Mouse (Mus musculus): ENCODE measurements around the gene Dera. TPM values are rescaled to one million over a fixed set of nuclear protein-coding genes. Genes with fewer than 3 reads are reported as not detected.

Gene Dera
- polyA plus RNA-seq, 1 experiment from 2014 or later = 12.9 TPM

DNA sequence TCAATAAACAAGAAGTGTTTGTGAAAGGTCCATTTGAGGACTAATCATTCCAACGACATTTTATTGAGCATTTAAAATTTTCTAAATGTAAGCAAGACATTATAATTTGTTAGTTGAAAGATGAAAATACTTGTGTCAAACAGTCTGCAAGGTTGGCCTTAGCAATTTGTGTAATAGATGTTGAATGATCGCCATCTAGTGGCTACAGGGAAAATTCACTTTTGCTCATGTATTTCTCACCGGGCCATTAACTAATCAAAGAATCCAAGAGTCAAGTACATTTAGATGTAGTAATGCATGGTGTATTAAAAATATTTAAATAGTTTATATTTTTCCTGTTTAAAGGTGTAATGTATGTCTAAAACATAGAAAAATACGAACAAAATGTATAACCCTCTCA, 30.4 kb upstream of the Dera start:
- Histone ChIP-seq H3K4me2 (replicated peaks) (no peak overlapping the region), H3K4me3 (replicated peaks; ENCODE audit: low read length) (no peak overlapping the region), H3K9me3 (ENCODE audit: control insufficient read depth, low read length) (no peaks in the 10 kb centered on the region), H3K4me1 (replicated peaks; ENCODE audit: control insufficient read depth, insufficient read depth, low read length) (no peaks in the 10 kb centered on the region), H3K36me3 (replicated peaks; ENCODE audit: control insufficient read depth, insufficient read depth) (no peaks in the 10 kb centered on the region), H3K9ac (no peak overlapping the region), H3K27ac (no peak overlapping the region), H3K27me3 (ENCODE audit: control insufficient read depth, insufficient read depth, low read length) (no peaks in the 10 kb centered on the region)
- peak; percentile 51; the same call in 1 of the 2 replicates for ATAC-seq (ENCODE audit: low FRiP score)
- WGBS = 8% methylated on average over 4 of the region's 4 CpGs
- peak; percentile 90 for DNase-seq (ENCODE audit: low spot score)

GRCm38 (mm10) chr6:137734460-137734845, 19.9 kb upstream of the Dera start:
- Histone ChIP-seq H3K9ac (peak overlapping the region; percentile 78), H3K27me3 (ENCODE audit: control insufficient read depth, insufficient read depth, low read length) (no peaks in the 10 kb centered on the region), H3K9me3 (ENCODE audit: control insufficient read depth, low read length) (no peaks in the 10 kb centered on the region), H3K4me1 (replicated peaks; ENCODE audit: control insufficient read depth, insufficient read depth, low read length) (peaks cover 12% of the 10 kb centered on the region), H3K4me2 (replicated peaks) (peak overlapping the region; percentile 91), H3K27ac (peak overlapping the region; percentile 89), H3K36me3 (replicated peaks; ENCODE audit: control insufficient read depth, insufficient read depth) (peaks cover 8% of the 10 kb centered on the region; the same call in 1 of the 2 replicates), H3K4me3 (replicated peaks; ENCODE audit: low read length) (peak overlapping the region; percentile 85)
- ATAC-seq (ENCODE audit: low FRiP score) (peak; percentile 25; the same call in 1 of the 2 replicates), DNase-seq (ENCODE audit: low spot score) (no peak)
- WGBS = 6% methylated on average over 7 of the region's 7 CpGs

DNA sequence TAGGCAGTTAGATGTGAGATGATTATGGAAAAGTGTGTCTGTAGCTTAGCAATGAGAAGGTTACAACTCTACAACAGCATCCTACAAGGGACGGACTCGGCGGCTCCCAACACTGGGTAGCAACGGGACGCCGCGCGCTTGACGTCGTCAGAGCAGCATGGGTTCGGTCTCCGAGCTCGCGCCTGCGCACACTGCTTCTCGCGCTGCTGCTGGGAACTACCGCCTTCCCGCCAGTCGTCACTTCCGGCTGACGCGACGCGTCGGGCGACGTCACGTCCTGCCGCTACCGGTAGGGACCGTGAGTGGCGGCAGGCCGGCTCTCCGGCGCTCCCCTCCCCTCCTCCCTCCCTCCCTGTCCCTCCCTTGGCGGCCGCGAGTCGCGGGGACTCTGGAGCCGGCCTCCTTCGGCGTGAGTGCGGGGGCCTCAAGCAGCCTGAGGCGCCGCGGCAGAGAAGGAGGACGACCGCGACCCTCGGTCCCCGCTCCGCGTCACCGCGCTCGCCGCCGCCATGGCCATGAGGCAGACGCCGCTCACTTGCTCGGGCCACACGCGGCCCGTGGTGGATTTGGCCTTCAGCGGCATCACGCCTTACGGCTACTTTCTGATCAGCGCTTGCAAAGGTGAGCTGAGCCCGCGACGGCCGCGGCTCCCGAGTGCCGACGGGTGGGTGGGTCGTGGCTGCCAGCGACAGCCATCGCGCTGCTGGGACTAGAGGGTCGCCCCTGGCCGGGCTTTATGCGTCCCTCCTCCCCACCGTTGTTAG, 19.3 kb upstream of the Dera start, which contains the start of gene Strap:
Gene Strap, plus strand, starts transcription at position 233 of the 764 bp plus-strand sequence.
- ATAC-seq (ENCODE audit: low FRiP score) (peak; percentile 99), DNase-seq (ENCODE audit: low spot score) (peak; percentile 100)
- Histone ChIP-seq H3K36me3 (replicated peaks; ENCODE audit: control insufficient read depth, insufficient read depth) (peaks cover 14% of the 10 kb centered on the region), H3K27me3 (ENCODE audit: control insufficient read depth, insufficient read depth, low read length) (no peaks in the 10 kb centered on the region), H3K27ac (peak within 1 kb of the TSS; percentile 89), H3K9me3 (ENCODE audit: control insufficient read depth, low read length) (no peaks in the 10 kb centered on the region), H3K9ac (peak within 1 kb of the TSS; percentile 78), H3K4me2 (replicated peaks) (peak within 1 kb of the TSS; percentile 91), H3K4me1 (replicated peaks; ENCODE audit: control insufficient read depth, insufficient read depth, low read length) (peaks cover 12% of the 10 kb centered on the region), H3K4me3 (replicated peaks; ENCODE audit: low read length) (peak within 1 kb of the TSS; percentile 85)
- under 1% methylated on average over 79 of the region's 86 CpGs for WGBS

GRCm38 (mm10) chr6:137735671-137736238, 18.6 kb upstream of the Dera start:
- H3K36me3 ChIP-seq (replicated peaks; ENCODE audit: control insufficient read depth, insufficient read depth) = peaks cover 21% of the 10 kb centered on the region
- no peaks in the 10 kb centered on the region for H3K9me3 ChIP-seq (ENCODE audit: control insufficient read depth, low read length)
- peak overlapping the region; percentile 89 for H3K27ac ChIP-seq
- peak overlapping the region; percentile 78 for H3K9ac ChIP-seq
- peak overlapping the region; percentile 75 for H3K4me2 ChIP-seq (replicated peaks)
- no peaks in the 10 kb centered on the region for H3K27me3 ChIP-seq (ENCODE audit: control insufficient read depth, insufficient read depth, low read length)
- 9% methylated on average over 17 of the region's 17 CpGs for WGBS
- H3K4me3 ChIP-seq (replicated peaks; ENCODE audit: low read length) = peak overlapping the region; percentile 85
- ATAC-seq (ENCODE audit: low FRiP score) (no peak), DNase-seq (ENCODE audit: low spot score) (no peak)
- H3K4me1 ChIP-seq (replicated peaks; ENCODE audit: control insufficient read depth, insufficient read depth, low read length) = peaks cover 12% of the 10 kb centered on the region

DNA sequence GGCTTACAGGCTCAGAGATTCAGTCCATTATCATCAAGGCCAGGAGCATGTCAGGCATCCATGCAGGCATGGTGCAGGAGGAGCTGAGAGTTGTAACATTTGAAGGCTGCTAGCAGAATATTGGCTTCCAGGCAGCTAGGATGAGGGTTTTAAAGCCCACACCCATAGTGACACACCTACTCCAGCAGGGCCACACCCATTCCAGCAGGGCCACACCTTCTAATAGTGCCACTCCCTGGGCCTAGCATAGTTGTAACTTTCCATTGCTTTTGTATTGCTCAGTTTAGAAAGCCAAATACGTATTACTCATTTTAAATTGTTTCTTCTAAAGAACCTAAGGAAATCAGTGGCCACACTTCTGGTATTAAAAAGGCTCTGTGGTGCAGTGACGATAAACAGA, 13.4 kb upstream of the Dera start:
- DNase-seq (ENCODE audit: low spot score) (no peak), ATAC-seq (ENCODE audit: low FRiP score) (no peak)
- Histone ChIP-seq H3K4me1 (replicated peaks; ENCODE audit: control insufficient read depth, insufficient read depth, low read length) (peaks cover 6% of the 10 kb centered on the region), H3K27me3 (ENCODE audit: control insufficient read depth, insufficient read depth, low read length) (no peaks in the 10 kb centered on the region), H3K9ac (no peak overlapping the region), H3K36me3 (replicated peaks; ENCODE audit: control insufficient read depth, insufficient read depth) (peaks cover 71% of the 10 kb centered on the region), H3K9me3 (ENCODE audit: control insufficient read depth, low read length) (no peaks in the 10 kb centered on the region), H3K4me3 (replicated peaks; ENCODE audit: low read length) (no peak overlapping the region), H3K4me2 (replicated peaks) (no peak overlapping the region), H3K27ac (no peak overlapping the region)
- 97% methylated on average over 2 of the region's 2 CpGs for WGBS

- Histone ChIP-seq H3K36me3 (replicated peaks; ENCODE audit: control insufficient read depth, insufficient read depth) (peaks cover 95% of the 10 kb centered on the region), H3K4me1 (replicated peaks; ENCODE audit: control insufficient read depth, insufficient read depth, low read length) (no peaks in the 10 kb centered on the region), H3K27ac (no peak overlapping the region), H3K4me2 (replicated peaks) (no peak overlapping the region), H3K9ac (no peak overlapping the region), H3K27me3 (ENCODE audit: control insufficient read depth, insufficient read depth, low read length) (no peaks in the 10 kb centered on the region), H3K9me3 (ENCODE audit: control insufficient read depth, low read length) (no peaks in the 10 kb centered on the region), H3K4me3 (replicated peaks; ENCODE audit: low read length) (no peak overlapping the region)
- DNase-seq (ENCODE audit: low spot score) (no peak), ATAC-seq (ENCODE audit: low FRiP score) (no peak)
- 94% methylated on average over 4 of the region's 4 CpGs for WGBS
These were observed 9.6 kb upstream of the Dera start for GRCm38 (mm10) chr6:137744700-137745099.

GRCm38 (mm10) chr6:137747174-137747928, 7.0 kb upstream of the Dera start:
- no peak overlapping the region for H3K27ac ChIP-seq
- no peak overlapping the region for H3K4me2 ChIP-seq (replicated peaks)
- H3K4me3 ChIP-seq (replicated peaks; ENCODE audit: low read length) = no peak overlapping the region
- ATAC-seq (ENCODE audit: low FRiP score) = no peak
- H3K9ac ChIP-seq = no peak overlapping the region
- DNase-seq (ENCODE audit: low spot score) = peak; percentile 67
- H3K9me3 ChIP-seq (ENCODE audit: control insufficient read depth, low read length) = no peaks in the 10 kb centered on the region
- H3K4me1 ChIP-seq (replicated peaks; ENCODE audit: control insufficient read depth, insufficient read depth, low read length) = no peaks in the 10 kb centered on the region
- WGBS = 81% methylated on average over 5 of the region's 5 CpGs
- no peaks in the 10 kb centered on the region for H3K27me3 ChIP-seq (ENCODE audit: control insufficient read depth, insufficient read depth, low read length)
- peaks cover 90% of the 10 kb centered on the region for H3K36me3 ChIP-seq (replicated peaks; ENCODE audit: control insufficient read depth, insufficient read depth)

- no peaks in the 10 kb centered on the region for H3K27me3 ChIP-seq (ENCODE audit: control insufficient read depth, insufficient read depth, low read length)
- WGBS = 91% methylated on average over 10 of the region's 10 CpGs
- peaks cover 56% of the 10 kb centered on the region for H3K36me3 ChIP-seq (replicated peaks; ENCODE audit: control insufficient read depth, insufficient read depth)
These were observed 2.6 kb upstream of the Dera start for GRCm38 (mm10) chr6:137751551-137752274.

More at GRCm38 (mm10) chr6:137751551-137752274, 2.6 kb upstream of the Dera start:
- Histone ChIP-seq H3K9ac (no peak overlapping the region), H3K9me3 (ENCODE audit: control insufficient read depth, low read length) (no peaks in the 10 kb centered on the region), H3K4me2 (replicated peaks) (no peak overlapping the region), H3K27ac (no peak overlapping the region), H3K4me3 (replicated peaks; ENCODE audit: low read length) (no peak overlapping the region), H3K4me1 (replicated peaks; ENCODE audit: control insufficient read depth, insufficient read depth, low read length) (peaks cover 6% of the 10 kb centered on the region; the same call in 1 of the 2 replicates)
- ATAC-seq (ENCODE audit: low FRiP score) = no peak
- no peak for DNase-seq (ENCODE audit: low spot score)

Data from hindbrain, embryonic 14.5 days (tissue).